Mouse (Mus musculus) liver, postnatal 0 days (tissue): ENCODE results near the gene Mblac2. TPM values are rescaled to one million over a fixed set of nuclear protein-coding genes. Genes with fewer than 3 reads are reported as not detected.
A peak's percentile ranks its signal among the peaks of the same experiment; 100 is the strongest.

Experiments used
- ATAC-seq: fragments of 200-750 bp; cut with Nextera tagmentation; 2 replicates; pipeline ENCODE4 v1.8.0; 2017; ENCODE audit warnings: mild to moderate bottlenecking, moderate library complexity
- DNase-seq: peaks from one replicate; pipeline ENCODE4 v3.0.0-alpha.2; 2016
- H3K27ac ChIP-seq: fragments of 300-500 bp; sonication (generic); 2 replicates; pipeline ENCODE4 v1.5.1; 2014; ENCODE audit warnings: antibody characterized with exemption, moderate library complexity, mild to moderate bottlenecking, low read depth
- H3K27me3 ChIP-seq: fragments of 300-500 bp; sonication (generic); 2 replicates; pipeline ENCODE4 v1.6.1; 2014; ENCODE audit warnings: low read length, control low read depth, mixed read lengths; ENCODE audit not compliant: insufficient read depth
- H3K36me3 ChIP-seq: fragments of 300-500 bp; sonication (generic); replicated peaks from 2 replicates; pipeline ENCODE4 v1.6.1; 2014; ENCODE audit warnings: mild to moderate bottlenecking, control low read depth, low read length, moderate library complexity, mixed read lengths; ENCODE audit not compliant: insufficient read depth
- H3K4me1 ChIP-seq: fragments of 300-500 bp; sonication (generic); 2 replicates; pipeline ENCODE4 v1.6.1; 2014; ENCODE audit warnings: antibody characterized with exemption, mild to moderate bottlenecking, control low read depth; ENCODE audit not compliant: insufficient read depth
- H3K4me2 ChIP-seq: fragments of 300-500 bp; sonication (generic); 2 replicates; pipeline ENCODE4 v1.6.1; 2014; ENCODE audit warnings: low read depth, mild to moderate bottlenecking, low read length, moderate library complexity, mixed read lengths
- H3K4me3 ChIP-seq: fragments of 300-500 bp; sonication (generic); 2 replicates; pipeline ENCODE4 v1.5.1; 2014; ENCODE audit warnings: low read depth, low read length
- H3K9ac ChIP-seq: fragments of 300-500 bp; sonication (generic); replicated peaks from 2 replicates; pipeline ENCODE4 v1.6.1; 2014; ENCODE audit warnings: mild to moderate bottlenecking, moderate library complexity
- H3K9me3 ChIP-seq: fragments of 300-500 bp; sonication (generic); 2 replicates; pipeline ENCODE4 v1.6.1; 2016; ENCODE audit warnings: mild to moderate bottlenecking, control low read depth, low read length, mixed read lengths
- CTCF ChIP-seq: sonication (generic); IDR thresholded peaks from 2 replicates; pipeline ENCODE4 v1.5.1; 2016; ENCODE audit warnings: antibody characterized with exemption, low read depth
- EP300 ChIP-seq: IDR thresholded peaks from 2 replicates; pipeline ENCODE4 v1.6.1; 2016; ENCODE audit warnings: antibody characterized with exemption, low read depth, mild to moderate bottlenecking
- WGBS: fragments of 180-500 bp; shearing (Covaris S2); extraction: QIAGEN DNeasy Blood & Tissue Kit; methylation state at CpG from one replicate; pipeline ENCODE4 v1.1.7; 2014; ENCODE audit not compliant: insufficient replicate concordance; 5-methylcytosine and 5-hydroxymethylcytosine counted together
- polyA plus RNA-seq: library from polyadenylated mRNA; unstranded; fragments of >200 nt; fragmentation: Nextera tagmentation; extraction: Ambion mirVana; gene quantifications from 2 replicates; pipeline ENCODE4 v1.2.1, GENCODE M21; 2015

Gene Mblac2
- polyA plus RNA-seq, 1 experiment from 2014 or later = 3.1 TPM

DNA sequence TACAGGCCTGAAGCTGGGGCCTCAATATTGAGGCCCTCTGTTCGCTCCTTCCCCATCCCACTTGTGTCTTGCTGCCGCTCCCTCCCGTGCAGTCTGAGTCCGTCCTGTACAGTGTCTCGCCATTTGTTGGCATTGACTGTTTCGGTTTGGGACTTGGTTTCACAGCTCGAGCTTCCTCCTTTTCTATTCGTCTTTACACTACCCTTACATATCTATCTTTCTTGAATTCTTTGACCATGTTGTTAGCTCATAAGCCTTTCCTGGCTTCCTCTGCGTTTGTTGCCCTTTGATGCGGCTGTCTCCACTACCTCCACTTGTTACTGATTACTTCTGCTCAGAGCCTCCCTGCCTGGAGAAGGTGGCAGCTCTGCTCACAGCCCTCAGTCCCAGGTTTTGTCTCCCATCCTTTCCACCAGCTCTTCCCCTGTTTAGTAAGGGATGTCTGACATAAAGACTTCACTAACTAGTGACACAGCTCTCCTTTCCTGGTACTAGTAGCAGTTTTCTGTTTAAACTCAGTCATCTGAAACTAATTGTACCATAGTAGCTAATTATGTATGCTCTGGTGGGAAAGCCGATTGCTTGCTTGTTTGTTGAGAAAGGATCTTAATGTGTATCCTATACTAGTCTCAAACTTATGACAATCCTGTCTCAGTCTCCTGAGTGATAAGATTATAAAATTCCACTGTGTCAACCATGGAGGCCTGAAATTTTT is 74.8 kb downstream of the Mblac2 start:
- ATAC-seq = no peak
- TF ChIP-seq EP300 (no peak), CTCF (no peak)
- Histone ChIP-seq H3K4me3 (no peak overlapping the region), H3K27me3 (no peaks in the 10 kb centered on the region), H3K4me2 (no peak overlapping the region), H3K9ac (no peak overlapping the region), H3K27ac (no peak overlapping the region), H3K4me1 (peaks cover 9% of the 10 kb centered on the region), H3K36me3 (peaks cover 25% of the 10 kb centered on the region), H3K9me3 (no peaks in the 10 kb centered on the region)
- WGBS = 83% methylated on average over 11 of the region's 11 CpGs
- DNase-seq = no peak

DNA sequence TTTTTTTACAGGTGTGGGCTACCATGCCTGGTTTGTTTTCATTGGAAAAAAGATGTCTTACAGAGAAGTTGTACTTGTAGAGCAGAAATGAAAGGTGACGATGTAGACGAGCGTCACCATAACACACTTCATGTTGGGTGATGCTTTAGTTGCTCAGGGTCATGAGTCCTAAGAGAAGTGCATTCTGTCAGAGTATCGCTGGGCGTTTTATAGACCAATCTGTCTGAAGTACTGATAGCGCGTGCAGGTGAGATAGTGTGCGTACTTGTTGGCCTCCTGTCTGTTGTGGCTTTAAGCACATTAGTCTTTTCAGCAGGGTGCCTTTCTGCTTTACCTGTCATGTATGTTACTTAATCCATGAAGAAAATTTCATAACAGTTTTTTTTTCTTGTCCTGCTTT is 79.0 kb downstream of the Mblac2 start:
- ATAC-seq = no peak
- Histone ChIP-seq H3K4me1 (no peaks in the 10 kb centered on the region), H3K4me3 (no peak overlapping the region), H3K9me3 (no peaks in the 10 kb centered on the region), H3K27me3 (no peaks in the 10 kb centered on the region), H3K4me2 (no peak overlapping the region), H3K9ac (no peak overlapping the region), H3K36me3 (peaks cover 38% of the 10 kb centered on the region), H3K27ac (no peak overlapping the region)
- WGBS = 94% methylated on average over 8 of the region's 8 CpGs
- no peak for DNase-seq
- TF ChIP-seq EP300 = no peak
- no peak for TF ChIP-seq CTCF

DNA sequence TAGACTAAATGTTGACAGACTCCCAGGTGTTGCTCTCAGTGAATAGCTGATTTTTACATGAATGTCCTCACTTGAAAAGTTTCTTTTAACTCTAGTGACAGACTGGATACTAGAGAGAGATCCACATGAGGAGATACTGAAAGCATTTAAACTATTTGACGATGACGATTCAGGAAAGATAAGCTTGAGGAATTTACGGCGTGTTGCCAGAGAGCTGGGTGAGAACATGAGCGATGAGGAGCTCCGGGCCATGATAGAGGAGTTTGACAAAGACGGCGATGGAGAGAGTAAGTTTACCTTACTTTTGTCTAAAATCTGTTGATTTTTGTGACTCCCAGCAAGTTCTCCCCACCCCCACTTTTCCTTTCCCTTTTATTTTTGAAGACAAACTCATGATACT is 80.7 kb downstream of the Mblac2 start:
- ATAC-seq (no peak), DNase-seq (no peak)
- Histone ChIP-seq H3K9me3 (no peaks in the 10 kb centered on the region), H3K4me1 (no peaks in the 10 kb centered on the region), H3K9ac (no peak overlapping the region), H3K27me3 (no peaks in the 10 kb centered on the region), H3K4me3 (no peak overlapping the region), H3K27ac (no peak overlapping the region), H3K4me2 (no peak overlapping the region), H3K36me3 (peaks cover 34% of the 10 kb centered on the region)
- WGBS = 69% methylated on average over 8 of the region's 8 CpGs
- no peak for TF ChIP-seq CTCF
- no peak for TF ChIP-seq EP300

DNA sequence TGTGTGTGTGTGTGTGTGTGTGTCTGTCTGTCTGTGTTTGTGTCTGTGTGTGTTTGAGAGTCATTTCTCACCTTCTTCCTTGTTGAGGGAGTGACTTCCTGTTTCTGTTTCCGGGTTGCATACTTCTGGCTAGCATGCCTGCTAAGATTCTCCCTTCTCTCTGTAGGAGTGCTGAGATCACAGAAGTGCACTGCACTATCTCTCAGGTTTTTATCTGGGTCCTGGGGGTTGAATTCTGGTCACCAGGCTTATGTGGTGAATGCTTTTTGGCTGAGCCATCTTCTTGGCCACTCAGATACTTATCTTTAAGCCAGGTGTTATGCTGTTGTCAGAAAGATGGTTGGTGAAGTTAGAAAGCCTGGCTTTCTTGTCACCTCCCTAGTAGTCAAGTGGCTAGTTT is 82.7 kb downstream of the Mblac2 start:
- Histone ChIP-seq H3K4me1 (no peaks in the 10 kb centered on the region), H3K27ac (no peak overlapping the region), H3K36me3 (peaks cover 27% of the 10 kb centered on the region), H3K9ac (no peak overlapping the region), H3K4me2 (no peak overlapping the region), H3K4me3 (no peak overlapping the region), H3K9me3 (no peaks in the 10 kb centered on the region), H3K27me3 (no peaks in the 10 kb centered on the region)
- ATAC-seq (0 out of 2 replicates have a peak, but pooled peaks have one; percentile 15), DNase-seq (no peak)
- 24% methylated on average over 1 of the region's 1 CpGs for WGBS
- no peak for TF ChIP-seq CTCF
- no peak for TF ChIP-seq EP300

DNA sequence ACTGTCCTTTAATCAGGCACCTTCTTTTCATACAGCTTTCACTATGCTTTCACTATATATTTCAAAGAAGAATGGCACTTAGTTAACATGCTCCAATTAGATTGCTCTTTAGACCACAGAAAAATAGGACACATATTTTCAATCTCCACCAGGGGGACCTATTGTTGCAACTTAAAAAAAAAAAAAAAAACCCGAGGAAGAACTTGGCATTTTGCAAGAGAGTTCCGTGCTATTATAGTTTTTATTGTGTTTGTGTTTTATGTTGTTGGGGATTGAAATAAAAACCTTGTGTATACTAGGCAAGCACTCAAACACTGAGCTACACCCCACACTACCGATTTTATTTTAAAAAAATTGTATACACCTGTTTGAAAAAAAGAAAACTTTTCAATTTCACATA is 90.0 kb downstream of the Mblac2 start:
- Histone ChIP-seq H3K4me2 (no peak overlapping the region), H3K36me3 (peaks cover 4% of the 10 kb centered on the region; the same call in 1 of the 2 replicates), H3K4me1 (no peaks in the 10 kb centered on the region), H3K9ac (no peak overlapping the region), H3K27ac (no peak overlapping the region), H3K4me3 (no peak overlapping the region), H3K9me3 (no peaks in the 10 kb centered on the region), H3K27me3 (no peaks in the 10 kb centered on the region)
- TF ChIP-seq EP300 = no peak
- TF ChIP-seq CTCF = peak; percentile 32
- no peak for DNase-seq
- WGBS = 32% methylated on average over 3 of the region's 3 CpGs
- ATAC-seq = no peak

Other genes starting within 250 kb of the Mblac2 start
- 0.87 and 1.4 TPM in 2 replicates for gene Adgrv1, start 78.2 kb upstream of the Mblac2 start, polyA plus RNA-seq
- 10.2 and 11.8 TPM in 2 replicates for gene Lysmd3, start 53.7 kb upstream of the Mblac2 start, polyA plus RNA-seq
- gene Polr3g, start 328 bp upstream of the Mblac2 start, polyA plus RNA-seq = 6.2 and 6.6 TPM in 2 replicates
- 86.1 and 101 TPM in 2 replicates for gene Cetn3, start 71.7 kb downstream of the Mblac2 start, polyA plus RNA-seq